Mouse (Mus musculus) liver, embryonic 16.5 days (tissue): ENCODE data around the gene Dcaf5. TPM values are rescaled to one million over a fixed set of nuclear protein-coding genes. Genes with fewer than 3 reads are reported as not detected.

ENCODE experiments used
- ATAC-seq: fragments of 200-750 bp; cut with Nextera tagmentation; 2 replicates; pipeline ENCODE4 v1.8.0; 2017; ENCODE audit warnings: low read depth, mild to moderate bottlenecking, moderate number of reproducible peaks, moderate library complexity
- H3K27ac ChIP-seq: fragments of 300-500 bp; sonication (generic); 2 replicates; pipeline ENCODE4 v1.5.1; 2014; ENCODE audit warnings: mild to moderate bottlenecking, low read length
- H3K27me3 ChIP-seq: fragments of 300-500 bp; sonication (generic); 2 replicates; pipeline ENCODE4 v1.6.1; 2014; ENCODE audit warnings: low read depth, low read length, mixed read lengths; ENCODE audit not compliant: control insufficient read depth, insufficient read depth
- H3K36me3 ChIP-seq: fragments of 300-500 bp; sonication (generic); 2 replicates; pipeline ENCODE4 v1.6.1; 2014; ENCODE audit warnings: mild to moderate bottlenecking; ENCODE audit not compliant: control insufficient read depth, insufficient read depth
- H3K4me1 ChIP-seq: fragments of 300-500 bp; sonication (generic); 2 replicates; pipeline ENCODE4 v1.6.1; 2014; ENCODE audit warnings: low read depth, low read length, mixed read lengths; ENCODE audit not compliant: control insufficient read depth
- H3K4me2 ChIP-seq: fragments of 300-500 bp; sonication (generic); 2 replicates; pipeline ENCODE4 v1.6.1; 2014; ENCODE audit warnings: low read depth, low read length, mixed read lengths
- H3K4me3 ChIP-seq: fragments of 300-500 bp; sonication (generic); 2 replicates; pipeline ENCODE4 v1.5.1; 2014; ENCODE audit warnings: low read depth, mild to moderate bottlenecking, low read length
- H3K9ac ChIP-seq: fragments of 300-500 bp; sonication (generic); 2 replicates; pipeline ENCODE4 v1.6.1; 2014; ENCODE audit warnings: low read depth, low read length
- H3K9me3 ChIP-seq: fragments of 300-500 bp; sonication (generic); replicated peaks from 2 replicates; pipeline ENCODE4 v1.6.1; 2016; ENCODE audit warnings: low read length; ENCODE audit not compliant: control insufficient read depth
- WGBS: fragments of 180-500 bp; shearing (Covaris S2); extraction: QIAGEN DNeasy Blood & Tissue Kit; methylation state at CpG from one replicate; pipeline ENCODE4 v1.1.7; 2014; ENCODE audit not compliant: insufficient replicate concordance; 5-methylcytosine and 5-hydroxymethylcytosine counted together
- polyA plus RNA-seq: library from polyadenylated mRNA; unstranded; fragments of >200 nt; fragmentation: Nextera tagmentation; extraction: Ambion mirVana; gene quantifications from 2 replicates; pipeline ENCODE4 v1.2.1, GENCODE M21; 2015

Gene Dcaf5
- polyA plus RNA-seq: 2.3 and 2.4 TPM in 2 replicates

DNA sequence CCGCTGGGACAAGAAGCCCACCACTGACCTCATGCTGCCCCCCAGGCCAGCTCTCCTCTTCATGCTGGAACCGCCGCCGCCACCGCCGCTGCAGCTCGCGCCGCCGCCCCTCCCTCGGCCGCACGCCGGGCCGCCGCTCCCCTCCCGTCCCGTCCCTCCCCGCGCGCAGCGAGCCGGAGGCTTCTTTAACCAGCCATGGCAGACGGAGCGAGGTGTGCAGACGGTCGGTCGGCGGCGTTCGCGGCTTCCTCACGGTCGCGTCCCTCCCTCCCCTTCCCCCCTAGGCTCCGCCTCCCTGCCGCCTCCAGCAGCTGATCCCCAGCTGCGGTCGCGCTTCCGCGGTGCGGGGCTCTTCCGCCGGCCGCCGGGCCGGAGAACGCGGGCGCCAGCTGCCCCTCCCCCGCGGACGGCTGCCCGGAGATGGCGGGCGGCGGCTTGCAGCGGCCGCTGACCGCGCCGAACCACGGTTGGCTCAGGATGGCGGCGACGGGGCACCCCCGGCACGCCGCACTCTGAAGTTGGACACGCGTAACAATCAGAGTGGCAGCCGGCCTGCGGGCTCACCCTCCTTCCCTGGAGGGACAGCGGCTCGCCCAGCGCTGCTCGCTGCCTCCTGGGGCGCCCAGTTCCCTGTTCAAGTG, at the start of gene Dcaf5:
Gene Dcaf5, minus strand, starts transcription at position 266 of the 641 bp plus-strand sequence.
- peak; percentile 76 for ATAC-seq
- Histone ChIP-seq H3K27me3 (no peaks in the 10 kb centered on the region), H3K36me3 (no peaks in the 10 kb centered on the region), H3K4me1 (peaks cover 15% of the 10 kb centered on the region), H3K9ac (peak within 1 kb of the TSS; percentile 83), H3K4me2 (peak within 1 kb of the TSS; percentile 89), H3K9me3 (no peaks in the 10 kb centered on the region), H3K4me3 (peak within 1 kb of the TSS; percentile 80), H3K27ac (peak within 1 kb of the TSS; percentile 83)
- WGBS: under 1% methylated on average over 69 of the region's 79 CpGs

DNA sequence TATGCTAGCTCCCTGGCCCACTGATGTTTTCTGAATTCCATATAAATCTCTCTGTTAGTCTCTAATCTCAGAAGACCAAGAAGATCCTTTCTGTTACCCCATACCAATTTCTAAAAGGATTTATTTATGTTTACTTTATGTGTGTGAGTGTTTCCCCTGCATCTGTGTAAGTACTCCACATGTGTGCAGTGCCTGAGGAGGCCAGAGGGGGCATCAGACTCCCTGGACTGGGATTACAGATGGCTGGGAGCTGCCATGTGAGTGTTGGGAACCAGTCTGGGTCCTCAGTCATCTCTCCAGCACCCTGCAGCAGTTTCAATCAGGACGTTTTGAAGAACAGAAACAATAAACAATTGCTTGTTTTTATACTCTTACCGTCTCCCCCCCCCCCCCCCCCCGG, 47.0 kb upstream of the Dcaf5 start:
- H3K4me1 ChIP-seq: no peaks in the 10 kb centered on the region
- H3K36me3 ChIP-seq: no peaks in the 10 kb centered on the region
- H3K27me3 ChIP-seq: no peaks in the 10 kb centered on the region
- H3K9me3 ChIP-seq: no peaks in the 10 kb centered on the region
- 69% methylated on average over 3 of the region's 3 CpGs for WGBS
- no peak overlapping the region for H3K9ac ChIP-seq
- H3K27ac ChIP-seq: no peak overlapping the region
- no peak for ATAC-seq
- H3K4me2 ChIP-seq: no peak overlapping the region
- no peak overlapping the region for H3K4me3 ChIP-seq

DNA sequence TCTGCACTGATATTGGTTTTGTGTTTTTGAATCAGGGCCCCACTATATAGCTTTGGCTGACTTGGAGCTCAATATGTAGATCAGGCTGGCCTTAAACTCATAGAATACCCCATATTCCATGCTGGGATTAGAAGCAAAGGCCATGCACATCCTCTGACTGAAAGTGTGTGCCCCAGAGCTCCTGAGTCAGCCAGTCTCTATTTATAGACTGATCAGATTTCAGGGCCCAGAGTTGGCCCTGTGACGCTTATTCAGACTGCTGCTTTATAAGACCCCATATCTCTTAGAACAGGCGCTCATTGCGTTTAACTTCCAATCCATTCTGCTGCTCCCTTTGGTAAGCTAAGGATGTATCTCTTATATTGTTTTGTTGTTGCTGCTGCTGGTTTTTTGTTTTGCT, 43.6 kb upstream of the Dcaf5 start:
- no peak overlapping the region for H3K9ac ChIP-seq
- 69% methylated on average over 3 of the region's 3 CpGs for WGBS
- H3K4me3 ChIP-seq: no peak overlapping the region
- H3K36me3 ChIP-seq: no peaks in the 10 kb centered on the region; the same call in 1 of the 2 replicates
- no peaks in the 10 kb centered on the region for H3K27me3 ChIP-seq
- no peaks in the 10 kb centered on the region for H3K9me3 ChIP-seq
- no peak overlapping the region for H3K4me2 ChIP-seq
- ATAC-seq: no peak
- H3K4me1 ChIP-seq: no peaks in the 10 kb centered on the region
- H3K27ac ChIP-seq: no peak overlapping the region

DNA sequence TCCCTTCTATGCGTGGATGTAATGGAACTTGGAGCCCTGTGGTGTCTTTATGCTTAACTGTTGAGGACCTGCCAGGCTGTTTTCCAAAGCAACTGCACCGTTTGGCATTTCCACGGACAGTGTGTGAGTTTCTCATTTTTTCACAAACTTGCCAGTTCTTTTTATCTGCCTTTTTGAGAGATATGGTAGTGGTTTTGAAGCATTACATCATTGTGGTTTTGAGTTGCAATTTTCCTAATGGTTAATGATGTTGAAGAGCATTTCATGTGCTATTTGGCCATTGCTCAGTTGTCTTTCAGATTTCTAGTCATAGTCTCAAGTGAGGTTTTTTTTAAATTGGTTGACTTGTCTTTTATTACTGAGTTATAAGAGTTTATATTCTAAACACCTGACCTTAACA, 37.3 kb upstream of the Dcaf5 start:
- Histone ChIP-seq H3K9me3 (no peaks in the 10 kb centered on the region), H3K27me3 (no peaks in the 10 kb centered on the region), H3K36me3 (no peaks in the 10 kb centered on the region; the same call in 1 of the 2 replicates), H3K4me1 (no peaks in the 10 kb centered on the region), H3K4me3 (no peak overlapping the region), H3K9ac (no peak overlapping the region), H3K27ac (no peak overlapping the region), H3K4me2 (no peak overlapping the region)
- WGBS: 42% methylated on average over 3 of the region's 3 CpGs
- no peak for ATAC-seq

DNA sequence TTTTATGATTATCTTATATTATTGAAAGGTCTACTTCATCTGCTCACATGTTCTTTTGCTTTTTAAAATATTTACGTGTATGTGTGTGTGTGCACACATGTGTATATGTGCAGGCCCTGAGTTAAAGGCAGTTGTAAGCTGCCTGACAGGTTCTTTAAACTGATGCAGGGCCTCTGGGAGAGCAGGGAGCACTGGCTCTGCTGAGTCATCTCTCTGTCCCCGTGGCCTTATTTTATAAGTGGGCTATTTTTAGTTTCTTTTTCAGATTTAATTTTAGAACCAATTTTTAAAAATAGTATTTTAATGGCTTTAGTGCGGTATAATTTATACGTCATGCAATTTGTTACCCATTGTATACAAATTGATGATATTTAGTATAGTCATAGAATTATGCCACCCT, 35.5 kb upstream of the Dcaf5 start:
- no peak overlapping the region for H3K4me3 ChIP-seq
- no peak overlapping the region for H3K9ac ChIP-seq
- no peak overlapping the region for H3K27ac ChIP-seq
- no peaks in the 10 kb centered on the region for H3K27me3 ChIP-seq
- no peaks in the 10 kb centered on the region; the same call in 1 of the 2 replicates for H3K36me3 ChIP-seq
- WGBS: 61% methylated on average over 4 of the region's 4 CpGs
- no peaks in the 10 kb centered on the region for H3K9me3 ChIP-seq
- ATAC-seq: no peak
- no peak overlapping the region for H3K4me2 ChIP-seq
- no peaks in the 10 kb centered on the region for H3K4me1 ChIP-seq

DNA sequence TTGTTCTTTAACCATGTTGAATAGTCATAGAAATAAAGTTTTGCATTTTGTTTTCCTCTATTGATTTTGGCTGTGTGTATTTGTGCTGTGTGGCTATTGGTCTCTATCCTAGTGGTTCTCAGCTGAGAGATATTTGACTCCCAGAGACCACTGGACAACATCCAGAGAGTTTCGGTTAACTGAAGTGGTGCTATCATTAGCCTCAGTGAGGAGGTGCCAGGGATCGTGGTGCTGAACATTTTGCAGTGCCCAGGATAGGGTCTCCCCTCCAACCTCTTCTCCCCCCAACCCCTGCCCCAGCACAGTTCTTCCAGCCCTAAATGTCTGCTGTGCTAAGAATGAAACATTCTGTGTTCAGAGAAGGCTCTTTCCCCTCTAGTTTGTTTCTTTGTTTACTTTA, 33.8 kb upstream of the Dcaf5 start:
- Histone ChIP-seq H3K9me3 (no peaks in the 10 kb centered on the region), H3K27me3 (no peaks in the 10 kb centered on the region), H3K27ac (no peak overlapping the region), H3K4me1 (no peaks in the 10 kb centered on the region), H3K4me3 (no peak overlapping the region), H3K9ac (no peak overlapping the region), H3K36me3 (no peaks in the 10 kb centered on the region), H3K4me2 (no peak overlapping the region)
- no peak for ATAC-seq
- WGBS: 66% methylated on average over 2 of the region's 2 CpGs

DNA sequence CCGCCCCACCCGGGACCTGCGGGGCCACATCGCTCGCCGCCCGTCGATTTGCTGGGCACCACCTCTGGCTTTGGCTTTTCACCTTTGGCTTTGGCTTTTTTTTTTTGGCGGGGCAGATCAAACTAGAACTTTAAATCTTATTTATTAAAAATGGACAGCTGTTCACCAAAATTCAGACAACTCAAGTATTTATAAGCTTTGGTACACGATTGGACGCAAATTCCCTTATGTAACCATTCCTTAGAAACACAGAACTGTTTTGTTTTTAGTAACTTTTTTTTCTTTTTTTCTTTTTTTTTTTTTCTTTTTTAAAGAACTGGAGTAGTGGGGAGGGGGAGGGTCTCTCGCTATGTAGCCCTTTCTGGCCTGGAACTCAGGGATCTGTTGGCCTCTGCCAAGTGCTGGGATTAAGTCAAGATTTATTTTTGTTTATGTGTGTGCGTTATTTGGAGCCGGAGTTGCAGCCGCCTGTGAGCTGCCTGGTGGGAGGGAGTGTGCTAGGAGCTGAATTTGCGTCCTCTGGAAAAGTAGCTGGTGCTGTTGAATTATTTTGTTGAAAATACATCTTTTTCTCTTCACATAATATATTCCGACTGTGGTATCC, 27.4 kb upstream of the Dcaf5 start:
- ATAC-seq: no peak
- 14% methylated on average over 17 of the region's 17 CpGs for WGBS
- H3K36me3 ChIP-seq: no peaks in the 10 kb centered on the region
- H3K27ac ChIP-seq: peak overlapping the region; percentile 66
- no peaks in the 10 kb centered on the region for H3K9me3 ChIP-seq
- H3K9ac ChIP-seq: peak overlapping the region; percentile 80
- peak overlapping the region; percentile 89 for H3K4me3 ChIP-seq
- H3K4me2 ChIP-seq: peak overlapping the region; percentile 91
- no peaks in the 10 kb centered on the region; the same call in 1 of the 2 replicates for H3K4me1 ChIP-seq
- H3K27me3 ChIP-seq: no peaks in the 10 kb centered on the region

DNA sequence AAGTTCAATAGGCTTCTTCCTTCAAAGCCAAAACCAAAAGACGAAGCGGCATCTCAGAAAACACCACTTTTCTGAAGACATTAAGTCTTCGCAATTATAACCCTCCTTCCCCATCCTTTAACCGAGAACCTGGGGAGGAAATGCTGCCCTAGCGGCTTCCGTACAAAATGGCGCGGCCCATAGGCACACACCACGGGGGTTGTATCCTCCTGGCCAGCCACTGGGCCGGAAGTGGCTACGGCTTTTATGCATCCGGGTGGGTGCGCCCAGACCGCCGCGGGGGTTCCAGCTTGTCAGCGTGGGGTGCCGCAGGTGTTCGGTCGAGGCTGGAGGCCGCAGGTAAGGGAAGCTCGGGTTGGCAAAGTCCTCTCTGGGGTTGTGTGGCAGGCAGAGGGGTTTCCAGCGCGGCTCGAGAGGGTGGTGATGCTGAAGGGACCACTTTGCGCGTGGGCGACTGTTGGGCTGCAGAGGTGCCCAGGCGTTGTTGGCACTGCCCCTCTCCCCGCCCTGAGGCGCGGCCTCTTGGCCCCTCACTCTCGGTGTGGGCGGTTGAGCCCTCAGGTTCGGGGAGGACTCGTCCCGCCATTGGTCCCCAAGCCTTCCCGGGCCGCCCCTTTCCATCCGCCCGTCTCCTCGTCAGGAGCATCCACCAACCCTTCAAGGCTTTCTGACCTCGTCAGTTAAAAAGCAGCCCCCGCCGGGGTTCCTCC, 26.7 kb upstream of the Dcaf5 start, which contains the start of gene Exd2:
Gene Exd2, plus strand, starts transcription at position 154 of the 710 bp plus-strand sequence.
- peak; percentile 94 for ATAC-seq
- peak within 1 kb of the TSS; percentile 91 for H3K4me2 ChIP-seq

More for the DNA sequence above, 26.7 kb upstream of the Dcaf5 start, which contains the start of gene Exd2:
- Histone ChIP-seq H3K4me3 (peak within 1 kb of the TSS; percentile 89), H3K27me3 (no peaks in the 10 kb centered on the region), H3K9ac (peak within 1 kb of the TSS; percentile 80), H3K27ac (peak within 1 kb of the TSS; percentile 66), H3K9me3 (no peaks in the 10 kb centered on the region), H3K36me3 (no peaks in the 10 kb centered on the region), H3K4me1 (no peaks in the 10 kb centered on the region; the same call in 1 of the 2 replicates)
- under 1% methylated on average over 45 of the region's 45 CpGs for WGBS
